Mouse (Mus musculus): ENCODE results near the gene Vpreb3. TPM values are rescaled to one million over a fixed set of nuclear protein-coding genes. Genes with fewer than 3 reads are reported as not detected.
"Not testable (repeated sequence)": the region's sequence is repeated elsewhere in the genome, so short reads cannot be mapped to it uniquely, and the experiment has no call there.

Vpreb3 gene
- polyA plus RNA-seq, 1 experiment from 2014 or later = 0.48 TPM

DNA sequence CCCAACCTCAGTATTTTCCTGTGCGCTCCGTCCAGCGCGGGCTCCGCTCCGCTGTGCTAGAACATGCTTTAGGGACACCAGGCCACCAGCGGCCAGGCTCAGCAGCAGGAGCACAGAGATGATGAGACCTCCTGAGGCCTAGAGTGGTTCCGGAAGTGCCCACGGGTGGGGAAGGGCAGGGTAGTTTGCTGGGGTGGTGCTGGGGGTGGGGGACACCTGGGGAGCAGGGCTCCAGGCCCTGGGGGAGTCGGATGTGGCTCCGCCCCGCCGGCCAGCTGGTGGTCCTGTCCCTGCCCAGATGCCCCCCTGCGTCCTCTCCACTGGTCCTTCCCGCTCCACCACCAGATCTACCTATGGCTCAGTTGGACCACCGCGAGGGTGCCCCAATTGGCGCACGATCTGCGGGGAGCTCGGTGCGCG lies 7.9 kb downstream of the Vpreb3 start:
- Histone ChIP-seq H3K4me3 (peak overlapping the region; percentile 58), H3K27ac (peak overlapping the region; percentile 72), H3K9me3 (no peaks in the 10 kb centered on the region), H3K36me3 (replicated peaks) (no peaks in the 10 kb centered on the region), H3K4me1 (peaks cover 24% of the 10 kb centered on the region), H3K27me3 (ENCODE audit: poor library complexity, severe bottlenecking) (peaks cover 50% of the 10 kb centered on the region)
- no peak for DNase-seq (ENCODE audit: extremely low spot score, low spot score)
- under 1% methylated on average over 23 of the region's 23 CpGs for WGBS

DNA sequence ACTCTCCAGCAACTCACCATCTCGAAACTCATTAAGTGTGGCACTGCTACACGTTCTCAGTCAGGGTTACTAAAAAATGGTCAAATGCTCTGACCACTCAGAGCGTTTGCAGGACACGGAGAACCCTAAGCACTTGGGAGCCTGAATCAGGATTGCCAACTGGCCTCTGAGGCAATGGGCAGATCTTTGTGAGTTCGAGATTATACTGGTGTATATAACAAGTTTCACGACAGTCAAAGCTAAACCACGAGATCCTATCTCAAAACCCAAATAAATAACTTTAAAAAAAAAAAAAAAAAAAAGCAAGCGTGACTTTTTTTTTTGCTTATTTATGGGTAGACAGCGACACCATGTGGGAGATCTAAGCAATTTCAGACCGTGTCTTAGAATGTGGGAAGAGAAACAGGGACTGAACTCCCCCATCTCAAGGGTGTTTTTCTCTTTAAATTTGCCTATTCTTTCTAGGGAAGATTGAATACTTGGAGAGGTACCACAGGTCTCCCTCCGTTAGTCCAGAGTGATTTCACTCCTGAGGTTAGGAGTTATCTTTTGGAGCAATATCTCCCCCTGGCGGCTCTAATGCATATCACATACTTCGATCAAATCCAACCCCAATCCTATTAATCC lies 8.7 kb downstream of the Vpreb3 start:
- Histone ChIP-seq H3K36me3 (replicated peaks) (no peaks in the 10 kb centered on the region), H3K27ac (peak overlapping the region; percentile 72), H3K27me3 (ENCODE audit: poor library complexity, severe bottlenecking) (peaks cover 50% of the 10 kb centered on the region), H3K4me3 (peak overlapping the region; percentile 58), H3K4me1 (peaks cover 24% of the 10 kb centered on the region), H3K9me3 (no peaks in the 10 kb centered on the region)
- DNase-seq (ENCODE audit: extremely low spot score, low spot score) = peak; percentile 54
- 5% methylated on average over 13 of the region's 13 CpGs for WGBS

DNA sequence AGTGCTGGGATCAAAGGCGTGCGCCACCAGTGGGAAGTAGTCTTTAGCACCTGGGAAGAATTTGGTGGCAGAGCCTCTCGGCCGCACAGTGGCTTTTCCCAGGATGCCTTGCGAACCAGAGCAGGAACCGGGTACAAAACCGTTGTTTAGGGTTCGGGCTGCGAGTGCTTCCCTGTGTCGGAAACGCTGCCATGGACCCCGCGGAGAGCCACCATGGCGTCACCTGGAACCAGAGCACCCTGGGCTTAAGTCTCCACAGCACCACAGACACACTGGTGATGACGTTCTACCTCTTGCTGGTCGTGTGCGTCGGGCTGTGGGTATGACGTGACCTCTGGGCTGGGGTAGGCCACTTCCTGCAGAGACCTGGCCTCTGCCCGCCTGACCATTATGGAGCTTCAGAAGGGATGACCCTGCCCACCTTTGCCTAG lies 11.5 kb downstream of the Vpreb3 start, which contains the start of gene Gm5134:
Gene Gm5134, plus strand, starts transcription at position 134 of the 431 bp plus-strand sequence.
- peaks cover 31% of the 10 kb centered on the region for H3K27me3 ChIP-seq (ENCODE audit: poor library complexity, severe bottlenecking)
- 0 out of 2 replicates have a peak within 1 kb of the TSS, but pooled peaks have one; percentile 35 for H3K27ac ChIP-seq
- peak within 1 kb of the TSS; percentile 40 for H3K4me3 ChIP-seq
- WGBS = 39% methylated on average over 20 of the region's 20 CpGs
- no peak for DNase-seq (ENCODE audit: extremely low spot score, low spot score)
- peaks cover 24% of the 10 kb centered on the region for H3K4me1 ChIP-seq
- no peaks in the 10 kb centered on the region for H3K9me3 ChIP-seq
- H3K36me3 ChIP-seq (replicated peaks) = no peaks in the 10 kb centered on the region

DNA sequence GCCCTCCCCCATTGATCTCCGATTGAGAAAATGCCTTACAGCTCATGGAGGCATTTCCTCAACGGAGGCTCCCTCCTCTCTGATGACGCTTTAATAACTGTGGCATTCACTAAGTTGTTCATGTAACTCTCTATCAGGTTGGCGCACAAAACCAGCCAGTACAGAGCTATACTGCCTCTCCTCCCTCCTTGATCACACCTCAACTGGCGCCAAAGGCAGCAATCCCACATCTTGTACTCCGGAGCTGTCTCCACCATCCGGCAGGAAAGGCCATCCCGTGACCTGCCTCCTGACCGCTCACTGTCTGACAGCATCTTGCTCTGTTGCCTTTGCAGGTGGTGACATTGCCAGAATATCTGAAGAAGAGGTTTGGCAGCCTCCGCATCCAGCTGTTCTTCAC lies 31.0 kb downstream of the Vpreb3 start:
- no peak for DNase-seq (ENCODE audit: extremely low spot score, low spot score)
- H3K4me3 ChIP-seq = no peak overlapping the region
- H3K27ac ChIP-seq = no peak overlapping the region
- 93% methylated on average over 10 of the region's 10 CpGs for WGBS
- H3K4me1 ChIP-seq = peaks cover 5% of the 10 kb centered on the region
- no peaks in the 10 kb centered on the region for H3K36me3 ChIP-seq (replicated peaks)
- no peaks in the 10 kb centered on the region for H3K9me3 ChIP-seq
- no peaks in the 10 kb centered on the region for H3K27me3 ChIP-seq (ENCODE audit: poor library complexity, severe bottlenecking)

DNA sequence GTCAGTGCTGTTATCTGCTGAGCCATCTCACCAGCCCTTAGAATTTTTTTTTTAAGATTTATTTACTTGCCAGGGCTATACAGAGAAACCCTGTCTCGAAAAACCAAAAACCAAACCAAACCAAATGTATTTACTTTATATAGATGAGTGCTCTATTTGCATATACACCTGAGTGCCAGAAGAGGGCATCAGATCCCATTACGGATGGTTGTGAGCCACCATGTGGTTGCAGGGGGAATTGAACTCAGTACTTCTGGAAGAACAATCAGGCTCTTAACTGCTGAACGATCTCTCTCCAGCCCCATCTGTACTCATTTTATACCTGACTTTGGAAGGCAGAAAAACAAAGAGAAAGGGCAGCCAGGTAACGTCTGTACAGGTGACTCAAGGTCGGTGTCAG lies 32.4 kb downstream of the Vpreb3 start:
- H3K4me1 ChIP-seq = peaks cover 5% of the 10 kb centered on the region
- no peaks in the 10 kb centered on the region for H3K9me3 ChIP-seq
- H3K36me3 ChIP-seq (replicated peaks) = no peaks in the 10 kb centered on the region
- DNase-seq (ENCODE audit: extremely low spot score, low spot score) = no peak
- H3K4me3 ChIP-seq = no peak overlapping the region
- 74% methylated on average over 5 of the region's 5 CpGs for WGBS
- H3K27ac ChIP-seq = no peak overlapping the region
- no peaks in the 10 kb centered on the region for H3K27me3 ChIP-seq (ENCODE audit: poor library complexity, severe bottlenecking)

DNA sequence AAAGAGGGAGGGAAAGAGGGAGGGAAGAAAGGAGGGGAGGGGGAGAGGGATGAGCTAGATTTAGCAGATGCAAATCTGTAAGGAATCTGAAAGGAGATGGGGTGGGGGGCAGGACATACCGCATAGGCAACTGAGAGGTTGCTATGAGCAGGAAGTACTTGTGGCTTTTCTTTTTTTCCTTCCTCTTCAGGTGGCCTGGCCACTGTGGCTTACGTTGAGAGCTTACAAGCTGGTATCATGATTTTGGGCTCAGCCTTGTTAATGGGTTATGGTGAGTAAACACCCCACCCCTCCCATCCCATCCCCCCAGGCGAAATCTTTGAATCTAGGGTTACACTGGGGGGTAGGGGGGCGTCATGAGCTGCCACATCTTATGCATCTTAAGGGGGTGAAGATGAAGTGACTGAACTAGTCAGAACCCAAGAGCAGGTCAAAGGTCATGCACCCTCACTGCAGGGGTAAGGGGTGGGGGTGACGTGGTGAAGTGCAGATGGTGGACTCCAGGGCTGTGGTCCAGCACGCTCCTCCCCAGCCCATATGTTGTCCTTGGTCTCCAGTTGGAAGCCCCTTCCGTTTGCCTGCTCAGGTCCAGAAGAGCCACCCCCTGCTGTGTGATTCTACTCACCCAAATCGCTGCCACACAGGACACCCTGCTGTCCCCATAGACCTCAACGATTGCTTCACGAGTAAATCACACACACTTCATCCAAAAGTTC lies 35.4 kb downstream of the Vpreb3 start:
- H3K9me3 ChIP-seq = no peaks in the 10 kb centered on the region
- no peak overlapping the region for H3K4me3 ChIP-seq
- H3K27me3 ChIP-seq (ENCODE audit: poor library complexity, severe bottlenecking) = no peaks in the 10 kb centered on the region
- 61% methylated on average over 10 of the region's 10 CpGs for WGBS
- H3K36me3 ChIP-seq (replicated peaks) = no peaks in the 10 kb centered on the region
- H3K27ac ChIP-seq = no peak overlapping the region
- no peak for DNase-seq (ENCODE audit: extremely low spot score, low spot score)
- H3K4me1 ChIP-seq = peaks cover 5% of the 10 kb centered on the region

DNA sequence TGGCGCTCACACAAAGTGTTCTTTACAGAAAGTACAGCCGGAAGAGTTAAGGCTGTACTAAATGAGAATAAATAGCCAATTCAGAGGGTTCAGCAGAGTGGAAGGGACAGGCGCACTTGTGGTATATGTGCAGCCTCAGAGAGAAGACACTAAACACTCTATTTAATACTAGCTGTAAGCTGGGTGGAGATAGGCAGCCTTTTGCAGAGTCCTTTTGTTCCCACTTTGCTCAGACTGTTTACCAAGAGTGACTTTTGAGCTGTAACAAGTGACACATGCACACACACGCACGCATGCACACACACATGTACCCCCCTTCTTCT lies 35.9 kb downstream of the Vpreb3 start:
- Histone ChIP-seq H3K27me3 (ENCODE audit: poor library complexity, severe bottlenecking) (no peaks in the 10 kb centered on the region), H3K4me3 (no peak overlapping the region), H3K4me1 (peaks cover 5% of the 10 kb centered on the region), H3K36me3 (replicated peaks) (no peaks in the 10 kb centered on the region), H3K9me3 (no peaks in the 10 kb centered on the region), H3K27ac (no peak overlapping the region)
- WGBS = 85% methylated on average over 5 of the region's 5 CpGs
- DNase-seq (ENCODE audit: extremely low spot score, low spot score) = no peak

DNA sequence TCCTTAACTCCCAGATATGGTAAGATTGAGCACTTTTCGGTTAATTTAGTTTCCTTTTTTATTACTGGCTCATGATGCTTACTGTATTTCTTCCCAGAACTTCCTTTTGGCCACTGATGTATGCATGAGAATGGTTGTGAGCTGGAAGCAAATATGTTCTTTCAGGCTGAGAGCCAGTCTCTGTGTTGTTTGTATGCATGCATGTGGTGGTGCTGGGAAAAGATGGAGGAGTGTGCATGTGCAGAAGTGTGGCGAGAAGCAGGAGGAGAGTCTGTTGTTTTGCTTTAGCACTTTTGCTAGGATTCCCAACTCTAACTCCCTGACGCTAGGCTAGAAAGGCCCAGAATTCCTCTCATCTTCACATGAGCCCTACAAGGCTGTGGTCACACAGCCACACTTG lies 36.6 kb downstream of the Vpreb3 start:
- H3K27me3 ChIP-seq (ENCODE audit: poor library complexity, severe bottlenecking) = no peaks in the 10 kb centered on the region
- H3K4me1 ChIP-seq = peaks cover 5% of the 10 kb centered on the region
- DNase-seq (ENCODE audit: extremely low spot score, low spot score) = no peak
- H3K4me3 ChIP-seq = no peak overlapping the region
- WGBS = 82% methylated on average over 3 of the region's 3 CpGs
- H3K27ac ChIP-seq = no peak overlapping the region
- no peaks in the 10 kb centered on the region for H3K9me3 ChIP-seq
- no peaks in the 10 kb centered on the region for H3K36me3 ChIP-seq (replicated peaks)

DNA sequence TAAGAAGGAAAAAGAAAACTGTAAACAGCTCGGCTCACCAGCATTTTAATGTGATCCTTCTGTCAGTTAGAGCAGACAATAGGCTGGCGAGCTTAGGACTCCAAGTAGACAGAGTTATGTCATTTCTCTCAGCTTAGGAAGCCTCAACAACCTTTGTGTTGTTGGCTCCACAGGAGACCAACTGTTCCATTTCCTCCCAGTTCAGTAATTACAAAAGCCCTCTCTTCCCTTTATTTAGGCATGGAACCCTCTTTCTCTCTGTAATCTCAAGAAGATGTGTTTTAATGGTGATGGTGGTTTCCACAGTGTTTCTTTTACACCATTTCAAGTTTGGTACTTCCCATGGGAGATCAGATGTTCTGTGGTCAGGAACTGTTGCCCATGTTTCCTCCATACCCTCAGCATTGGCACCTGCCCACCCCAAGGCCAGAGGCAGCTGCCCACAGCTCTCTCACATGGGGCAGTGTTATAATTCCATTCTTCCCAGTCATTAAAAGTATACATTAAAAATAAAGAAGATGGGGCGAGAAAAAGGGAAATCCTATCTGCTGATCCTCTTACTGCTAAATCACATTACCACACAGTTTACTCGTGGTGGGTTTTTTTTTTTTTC lies 47.7 kb downstream of the Vpreb3 start:
- H3K27me3 ChIP-seq (ENCODE audit: poor library complexity, severe bottlenecking) = no peaks in the 10 kb centered on the region
- no peaks in the 10 kb centered on the region for H3K36me3 ChIP-seq (replicated peaks)
- 72% methylated on average over 4 of the region's 4 CpGs for WGBS
- DNase-seq (ENCODE audit: extremely low spot score, low spot score) = no peak
- H3K4me3 ChIP-seq = no peak overlapping the region
- no peak overlapping the region for H3K27ac ChIP-seq
- no peaks in the 10 kb centered on the region for H3K9me3 ChIP-seq
- no peaks in the 10 kb centered on the region for H3K4me1 ChIP-seq

DNA sequence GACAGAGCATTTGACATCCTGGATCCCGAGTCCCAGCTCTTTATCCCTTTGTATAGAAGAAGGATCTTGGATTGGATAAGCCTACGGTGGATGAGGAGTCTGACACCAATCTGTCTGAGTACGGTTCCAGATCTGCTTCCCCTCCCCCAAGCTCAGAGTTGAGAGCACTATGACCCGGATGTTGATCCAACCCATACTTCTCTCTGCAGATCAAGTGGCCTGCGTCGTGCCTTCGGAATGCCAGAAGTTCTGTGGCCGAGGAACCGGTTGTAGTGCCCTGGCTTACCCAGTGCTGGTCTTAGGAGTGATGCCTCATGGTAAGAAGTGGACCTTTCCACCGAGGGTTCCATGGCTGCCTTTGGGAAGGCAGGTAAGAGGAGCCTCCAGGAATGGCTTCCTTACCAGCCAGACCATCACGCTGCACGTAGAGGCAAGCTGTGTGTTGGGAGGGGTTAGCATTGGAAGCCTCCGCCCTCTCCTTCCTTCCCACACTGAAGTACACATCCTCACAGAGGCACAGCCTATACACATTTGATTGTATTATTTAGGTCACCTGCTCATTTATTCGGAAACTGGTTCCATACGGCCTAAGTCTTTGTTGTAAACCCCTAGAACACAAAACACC lies 50.9 kb downstream of the Vpreb3 start:
- Histone ChIP-seq H3K36me3 (replicated peaks) (no peaks in the 10 kb centered on the region), H3K27ac (no peak overlapping the region), H3K27me3 (ENCODE audit: poor library complexity, severe bottlenecking) (no peaks in the 10 kb centered on the region), H3K9me3 (no peaks in the 10 kb centered on the region), H3K4me1 (no peaks in the 10 kb centered on the region), H3K4me3 (no peak overlapping the region)
- WGBS = 92% methylated on average over 15 of the region's 15 CpGs
- DNase-seq (ENCODE audit: extremely low spot score, low spot score) = no peak

DNA sequence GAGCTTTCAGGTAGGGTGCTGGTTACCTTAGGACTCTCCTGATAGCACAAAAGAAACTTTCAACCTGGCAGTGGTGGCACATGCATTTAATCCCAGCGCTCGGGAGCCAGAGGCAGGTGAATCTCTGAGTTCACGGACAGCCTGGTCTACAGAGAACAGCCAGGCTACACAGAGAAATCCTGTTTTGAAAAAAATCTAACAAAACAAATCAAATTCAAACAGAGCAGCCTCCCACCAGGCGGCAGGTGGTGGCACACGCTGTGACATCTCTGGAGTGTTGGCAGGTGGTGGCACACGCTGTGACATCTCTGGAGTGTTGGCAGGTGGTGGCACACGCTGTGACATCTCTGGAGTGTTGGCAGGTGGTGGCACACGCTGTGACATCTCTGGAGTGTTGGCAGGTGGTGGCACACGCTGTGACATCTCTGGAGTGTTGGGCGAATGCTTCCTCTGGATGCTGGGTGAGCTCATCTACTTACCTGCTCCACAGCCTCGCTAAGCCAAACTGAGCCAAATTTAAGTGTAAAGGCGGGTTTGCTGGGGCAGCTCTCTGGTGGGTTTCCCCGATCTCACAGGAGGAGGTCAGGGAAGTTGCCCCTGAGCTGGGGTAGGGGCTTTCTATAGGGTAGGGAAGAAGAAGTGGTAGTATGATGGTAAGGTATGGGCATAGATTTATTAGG lies 51.8 kb downstream of the Vpreb3 start:
- WGBS = 88% methylated on average over 13 of the region's 13 CpGs
- not testable (repeated sequence) for H3K27ac ChIP-seq; H3K4me3 ChIP-seq; H3K9me3 ChIP-seq; H3K27me3 ChIP-seq (ENCODE audit: poor library complexity, severe bottlenecking); H3K36me3 ChIP-seq (replicated peaks); DNase-seq (ENCODE audit: extremely low spot score, low spot score); H3K4me1 ChIP-seq

DNA sequence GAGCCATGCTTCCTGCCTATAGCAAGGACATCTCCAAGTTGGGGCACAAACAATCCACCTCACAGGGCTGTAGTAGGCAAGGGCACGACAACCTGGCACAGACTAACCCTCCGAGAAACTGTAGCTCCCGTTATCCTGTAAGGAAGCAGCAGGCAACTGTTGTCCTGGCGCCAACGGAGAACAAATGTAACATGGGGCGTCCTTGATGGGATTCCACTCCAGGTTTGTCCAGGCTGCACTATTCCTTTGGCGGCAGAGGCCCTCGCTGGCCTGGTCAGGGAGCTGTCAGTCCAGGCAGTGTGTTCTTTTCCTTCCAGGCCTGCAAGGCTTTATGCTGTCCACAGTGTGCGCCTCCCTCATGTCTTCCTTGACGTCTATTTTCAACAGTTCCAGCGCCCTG lies 52.6 kb downstream of the Vpreb3 start:
- no peak overlapping the region for H3K27ac ChIP-seq
- no peaks in the 10 kb centered on the region for H3K9me3 ChIP-seq
- DNase-seq (ENCODE audit: extremely low spot score, low spot score) = no peak
- WGBS = 93% methylated on average over 11 of the region's 11 CpGs
- no peaks in the 10 kb centered on the region; the same call in 1 of the 2 replicates for H3K27me3 ChIP-seq (ENCODE audit: poor library complexity, severe bottlenecking)
- H3K4me3 ChIP-seq = no peak overlapping the region
- H3K36me3 ChIP-seq (replicated peaks) = no peaks in the 10 kb centered on the region
- H3K4me1 ChIP-seq = no peaks in the 10 kb centered on the region; the same call in 1 of the 2 replicates

Data from forebrain, embryonic 10.5 days (tissue).